Mouse (Mus musculus): ENCODE data around the gene Hey2.

Gene Hey2

GRCm38 (mm10) chr10:30842643-30843437 lies at the start of gene Hey2:
Hey2 (minus strand) TSS chr10:30842801.
- DNase-seq = peak; percentile 99

GRCm38 (mm10) chr10:30883085-30883760 lies 40.6 kb upstream of the Hey2 start:
- no peak for DNase-seq

DNA sequence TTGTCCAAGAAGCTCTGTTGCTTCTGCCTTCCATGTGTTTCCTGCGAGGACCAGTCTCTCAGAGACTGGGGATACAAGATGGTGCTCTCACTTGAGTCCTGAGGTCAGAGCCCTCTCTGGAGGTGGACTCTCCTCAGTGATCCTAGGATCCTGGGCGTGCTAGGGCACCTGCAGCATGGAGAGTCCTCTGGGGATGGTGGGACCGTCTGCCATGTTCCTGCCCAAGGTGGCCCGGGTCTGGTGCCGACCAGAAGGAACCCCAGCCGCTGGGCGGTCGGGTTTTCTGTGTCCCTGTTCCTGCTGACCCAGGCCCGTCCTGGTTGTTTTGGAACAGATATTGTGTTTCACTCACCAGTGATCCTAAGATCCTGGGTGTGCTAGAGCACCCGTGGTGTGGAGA lies 38.5 kb upstream of the Hey2 start:
- no peak for DNase-seq

- DNase-seq = no peak
Observed at GRCm38 (mm10) chr10:30845101-30845825, 2.7 kb upstream of the Hey2 start.

- peak; percentile 11 for DNase-seq
Observed at GRCm38 (mm10) chr10:30844191-30845010, 1.8 kb upstream of the Hey2 start.

- DNase-seq = peak; percentile 21
Observed at GRCm38 (mm10) chr10:30843438-30844190, 1.0 kb upstream of the Hey2 start.

GRCm38 (mm10) chr10:30842228-30842627 lies 373 bp downstream of the Hey2 start:
- no peak for DNase-seq

- DNase-seq = peak; percentile 8
Observed at GRCm38 (mm10) chr10:30840824-30841223, 1.8 kb downstream of the Hey2 start.

- DNase-seq = no peak
Observed at GRCm38 (mm10) chr10:30838188-30838587, 4.4 kb downstream of the Hey2 start.

- DNase-seq = peak; percentile 71
Observed at GRCm38 (mm10) chr10:30825049-30825448, 17.6 kb downstream of the Hey2 start.

GRCm38 (mm10) chr10:30810967-30811293 lies 31.7 kb downstream of the Hey2 start:
- DNase-seq = peak; percentile 98

DNA sequence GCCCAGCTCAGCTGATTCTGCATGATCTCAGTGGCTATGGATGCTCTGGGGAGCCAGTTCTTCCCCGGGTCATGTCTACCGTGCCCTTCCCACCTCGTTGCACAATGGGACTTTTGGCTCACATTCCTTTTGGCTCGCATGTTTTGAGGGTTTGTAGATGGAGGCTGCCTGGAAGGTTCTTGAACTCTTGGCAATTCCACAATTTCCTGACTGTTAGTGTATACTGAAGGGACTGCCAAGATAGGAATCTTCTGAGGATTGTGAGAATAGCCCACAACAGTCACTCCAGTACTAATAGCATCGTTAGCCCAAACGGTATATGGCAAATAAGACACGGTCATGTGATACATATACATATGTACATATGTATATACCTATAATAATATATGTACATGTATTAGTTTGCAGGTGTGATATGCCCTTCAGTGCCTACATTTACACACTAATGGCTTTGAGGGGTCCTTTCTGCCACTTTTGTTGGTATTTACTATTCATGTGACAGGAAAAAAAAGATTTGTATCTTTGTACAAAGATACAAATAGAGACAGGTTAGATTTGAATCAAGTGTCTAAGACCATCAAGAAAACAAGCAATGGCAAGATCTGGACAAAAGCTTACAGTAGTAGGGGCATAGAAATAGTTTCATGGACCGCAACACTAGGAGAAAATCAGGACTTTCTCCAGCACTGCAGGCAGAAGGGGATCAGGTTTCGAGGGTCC lies 32.2 kb downstream of the Hey2 start:
- peak; percentile 72 for DNase-seq

GRCm38 (mm10) chr10:30803587-30804253 lies 38.9 kb downstream of the Hey2 start:
- DNase-seq = peak; percentile 59

- peak; percentile 92 for DNase-seq
Observed at GRCm38 (mm10) chr10:30802681-30803586, 39.7 kb downstream of the Hey2 start, which contains the start of gene Ncoa7. Ncoa7 (minus strand) TSS chr10:30803326.

GRCm38 (mm10) chr10:30802033-30802432 lies 40.6 kb downstream of the Hey2 start:
- DNase-seq = peak; percentile 69

DNA sequence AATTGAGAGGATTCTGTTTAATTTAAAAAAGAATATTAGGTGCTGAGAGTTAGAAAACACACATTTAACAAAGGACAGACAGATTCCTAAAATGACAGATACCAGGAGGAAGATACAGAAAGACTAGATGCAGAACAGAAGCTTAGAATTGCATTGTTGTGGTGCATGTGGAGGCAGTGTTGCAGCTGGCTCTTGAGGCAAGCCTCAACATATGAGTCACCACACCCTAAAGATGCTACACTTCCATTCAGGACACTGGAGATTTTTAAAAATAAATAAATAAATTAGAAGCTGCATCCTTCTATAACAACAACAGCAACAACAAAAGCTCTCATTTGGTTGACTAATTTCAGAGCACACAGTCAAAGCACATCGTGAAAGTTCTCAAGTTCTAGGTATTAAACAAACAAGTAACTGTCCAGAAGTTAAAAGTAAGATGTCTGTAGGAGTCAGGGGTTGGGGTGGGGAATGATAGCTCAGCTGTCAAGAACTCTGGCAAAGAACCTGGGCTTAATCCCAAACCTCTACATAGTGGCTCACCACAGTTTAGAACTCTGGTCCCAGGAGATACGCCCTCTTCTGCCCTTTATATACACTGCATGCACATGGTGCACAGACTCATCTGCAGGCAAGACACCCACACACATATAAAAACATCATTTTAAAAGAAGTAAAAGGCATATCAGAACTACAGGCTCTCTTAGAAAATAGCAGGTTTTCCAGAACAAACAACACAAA lies 42.7 kb downstream of the Hey2 start:
- no peak for DNase-seq

DNA sequence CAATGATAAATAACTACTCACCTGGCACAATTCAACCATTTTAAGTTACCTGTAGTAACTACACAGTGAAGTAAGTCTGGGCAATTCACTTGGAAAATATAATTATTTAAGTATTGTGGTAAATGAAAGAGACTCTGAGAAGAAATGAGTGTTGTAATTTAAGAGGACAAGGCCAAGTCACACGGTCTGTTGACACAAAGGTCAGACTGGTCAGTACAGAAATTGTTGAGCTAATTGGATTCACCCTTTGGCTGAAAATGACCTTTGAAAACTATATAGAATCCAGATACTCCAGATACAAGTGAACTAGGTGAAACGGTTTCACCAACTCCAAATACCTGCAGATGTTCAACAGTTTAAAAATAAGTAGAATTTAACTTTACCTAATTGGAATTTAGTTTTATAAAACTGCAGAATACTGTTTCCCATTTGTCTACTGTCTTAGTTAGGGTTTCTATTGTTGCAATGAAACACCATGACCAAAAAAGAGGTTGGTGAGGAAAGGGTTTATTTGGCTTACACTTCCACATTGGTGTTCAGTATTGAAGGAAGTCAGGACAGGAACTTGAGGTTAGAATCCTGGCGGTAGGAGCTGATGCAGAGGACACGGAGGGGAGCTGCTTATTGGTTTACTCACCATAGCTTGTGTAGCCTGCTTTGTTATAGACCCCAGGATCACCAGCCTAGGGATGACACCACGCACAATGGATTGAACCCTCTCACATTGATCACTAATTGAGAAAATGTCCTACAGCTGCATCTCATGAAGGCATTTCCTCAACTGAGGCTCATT lies 45.9 kb downstream of the Hey2 start:
- DNase-seq = no peak

DNA sequence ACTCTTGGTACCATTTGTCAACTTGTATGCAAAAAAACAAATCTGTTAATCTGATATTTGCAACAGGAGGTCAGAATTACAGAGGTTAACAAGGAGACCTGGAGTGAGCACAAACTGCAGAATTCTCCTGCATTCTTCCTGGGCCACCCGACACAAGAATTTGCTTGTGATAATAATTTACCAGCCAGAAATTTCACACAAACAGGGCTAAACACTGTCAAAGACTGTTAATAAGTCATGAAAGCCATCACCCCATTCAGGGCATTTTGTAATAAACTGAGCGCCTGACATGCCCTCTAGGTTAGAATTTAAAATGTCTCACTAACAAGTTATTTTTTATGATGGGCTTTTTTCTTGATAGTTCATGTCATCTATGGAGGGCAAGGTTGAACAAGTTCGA lies 51.6 kb downstream of the Hey2 start:
- no peak for DNase-seq
